14 mouse cellular contexts compared by ENCODE assay signal in genomic region chr5:122727096-122727495, GRCm38 (mm10).
"Had no signal": no experiment of that assay in that cellular context is flagged by ENCODE, and none has a peak within 500 bp of the region (broad histone marks: within the 10 kb centered on the region; RNA-seq: fewer than 3 reads in every experiment).

No protein-coding gene starts in this region.

- H3K4me1 ChIP-seq: midbrain, embryonic 12.5 days; neural tube, embryonic 12.5 days had no signal

- DNase-seq: liver, postnatal 0 days; lung, embryonic 14.5 days; lung, postnatal 10 days; lung, postnatal 4 days; midbrain, embryonic 14.5 days; right cerebral cortex, postnatal 25 days; right cerebral cortex, postnatal 4 days; thymus, adult 2 months; thymus, postnatal 25 days; thymus, postnatal 4 days had no signal

- H3K4me3 ChIP-seq: midbrain, embryonic 10.5 days; midbrain, embryonic 12.5 days; neural tube, embryonic 12.5 days; stomach, embryonic 15.5 days had no signal
